Mouse (Mus musculus) adrenal gland, adult 18-20 months (tissue): ENCODE results near the gene Pla2g7. TPM values are rescaled to one million over a fixed set of nuclear protein-coding genes. Genes with fewer than 3 reads are reported as not detected.

ENCODE experiments used
- DNase-seq, 2 experiments: peaks; one replicate each; pipeline ENCODE4 v3.0.0; 2021 to 2022; ENCODE audit warnings: low spot score in 2 of 2
- total RNA-seq, 2 experiments: library from RNA; stranded (reverse); gene quantifications; 1 replicate in 1 of 2; 2 replicates in 1 of 2; pipeline ENCODE4 v1.2.3; 2021

The Pla2g7 gene
- total RNA-seq, 2 experiments from 2014 or later = 16.9 to 34.4 TPM

- DNase-seq = no peak
Observed at GRCm38 (mm10) chr17:43643191-43643590, 75.3 kb downstream of the Pla2g7 start.

- no peak for DNase-seq
Observed at GRCm38 (mm10) chr17:43644375-43644774, 76.5 kb downstream of the Pla2g7 start.

GRCm38 (mm10) chr17:43645136-43645535, 77.2 kb downstream of the Pla2g7 start:
- no peak for DNase-seq

GRCm38 (mm10) chr17:43646925-43647324, 79.0 kb downstream of the Pla2g7 start:
- no peak for DNase-seq

GRCm38 (mm10) chr17:43649641-43650436, 81.9 kb downstream of the Pla2g7 start:
- DNase-seq = no peak

- no peak for DNase-seq
Observed at GRCm38 (mm10) chr17:43651314-43652046, 83.6 kb downstream of the Pla2g7 start.

Other genes starting within 250 kb of the Pla2g7 start
- gene Adgrf5, start 207.6 kb upstream of the Pla2g7 start, total RNA-seq = 10 to 100 TPM; 74.1 to 80.3 TPM
- under 1 TPM in 1 of 2 experiments, not detected in 1; 0.23 TPM for gene Mep1a, start 65.3 kb upstream of the Pla2g7 start, total RNA-seq
- gene Ankrd66, start 24.5 kb upstream of the Pla2g7 start, total RNA-seq = not detected
- gene Tdrd6, start 62.2 kb downstream of the Pla2g7 start, total RNA-seq = not detected
- 1 to 10 TPM; 3.2 to 3.4 TPM for gene Slc25a27, start 99.1 kb downstream of the Pla2g7 start, total RNA-seq
- 1 to 10 TPM; 1.9 to 2.8 TPM for gene Cyp39a1, start 99.3 kb downstream of the Pla2g7 start, total RNA-seq
- gene Rcan2, start 233.3 kb downstream of the Pla2g7 start, total RNA-seq = 1 to 10 TPM; 4.7 to 6.5 TPM